Mouse (Mus musculus) CD4-positive, CD25-positive, alpha-beta regulatory T cell, adult 2 months (primary cell): ENCODE results near the gene Adamts20.

Source experiments
- DNase-seq: peaks from one replicate; pipeline ENCODE4 v3.0.0-alpha.2; 2012; ENCODE audit warnings: low read depth, low spot score

Gene Adamts20

DNA sequence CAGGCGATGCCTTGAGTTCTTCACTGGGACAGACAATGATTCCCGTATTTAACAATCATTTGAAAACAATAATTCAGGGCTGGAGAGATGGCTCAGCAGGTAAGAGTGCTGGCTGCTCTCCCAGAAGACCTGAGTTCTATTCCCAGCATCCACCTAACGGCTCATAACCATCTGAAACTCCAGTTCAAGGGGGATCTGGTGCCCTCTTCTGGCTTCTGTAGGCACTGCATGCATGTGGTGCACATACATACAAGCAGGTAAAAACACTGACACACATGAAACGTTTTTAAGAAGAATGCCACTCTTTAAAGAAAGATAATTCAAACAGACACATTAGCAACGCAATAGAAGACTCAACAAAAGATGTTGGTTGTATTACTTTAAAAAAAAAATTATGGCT is 120.9 kb downstream of the Adamts20 start:
- DNase-seq = peak; percentile 9

DNA sequence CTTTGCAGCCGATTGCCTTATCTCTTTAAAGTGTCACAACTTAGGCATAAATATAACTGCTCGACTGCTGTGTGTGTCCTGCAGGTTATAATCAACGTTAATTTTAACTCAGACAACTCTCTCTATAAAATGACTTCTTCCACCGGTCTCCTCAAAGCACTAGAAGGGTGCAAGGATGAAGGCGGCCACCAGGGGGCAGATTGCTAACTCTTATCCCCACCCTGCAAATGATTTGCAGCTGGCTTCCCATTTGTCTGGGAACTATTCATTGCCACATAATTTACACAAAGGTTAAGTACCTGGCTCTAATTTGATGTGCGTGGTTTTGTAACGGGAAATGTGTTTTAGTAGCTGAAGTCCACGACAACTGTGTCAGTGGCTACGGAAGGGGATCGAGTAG is 122.9 kb downstream of the Adamts20 start:
- DNase-seq = peak; percentile 75

DNA sequence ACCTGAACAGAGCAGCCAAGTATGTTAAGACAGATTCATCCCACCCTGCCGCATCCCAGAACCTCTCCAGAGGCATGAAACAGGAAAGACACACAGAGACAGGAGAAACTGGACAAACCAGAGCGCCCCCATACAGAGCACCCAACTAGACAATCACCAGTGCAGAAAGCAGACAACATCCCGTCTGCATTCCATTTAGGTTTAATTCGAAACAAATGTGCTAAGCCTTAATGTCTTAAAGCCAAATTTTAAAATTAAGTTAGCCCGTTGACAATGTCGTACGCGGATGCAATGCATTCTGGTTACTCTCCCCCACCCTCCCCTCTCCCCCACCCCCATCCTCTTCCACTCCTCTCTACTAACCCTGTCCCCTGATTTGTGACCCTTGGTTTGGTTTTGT is 126.2 kb downstream of the Adamts20 start:
- DNase-seq = no peak

DNA sequence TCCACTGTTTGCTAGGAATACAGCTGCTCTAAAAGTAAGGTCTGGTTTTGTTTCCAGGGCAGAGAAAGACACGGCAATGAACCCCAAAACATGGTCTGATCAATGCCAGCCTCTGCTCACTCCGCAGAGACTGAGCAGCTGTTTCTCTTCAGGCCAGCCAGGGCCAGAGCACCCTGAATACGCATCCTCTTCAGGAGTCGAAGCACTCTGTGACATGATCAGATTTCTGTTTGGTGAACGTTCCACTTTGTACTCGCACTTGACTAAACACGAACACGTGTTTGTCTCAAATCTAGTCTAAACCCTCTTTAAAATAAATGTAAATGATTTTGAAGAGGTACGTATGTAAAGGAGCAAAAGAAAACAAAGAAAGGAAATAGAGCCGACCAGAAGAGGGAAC is 130.6 kb downstream of the Adamts20 start:
- DNase-seq = no peak

DNA sequence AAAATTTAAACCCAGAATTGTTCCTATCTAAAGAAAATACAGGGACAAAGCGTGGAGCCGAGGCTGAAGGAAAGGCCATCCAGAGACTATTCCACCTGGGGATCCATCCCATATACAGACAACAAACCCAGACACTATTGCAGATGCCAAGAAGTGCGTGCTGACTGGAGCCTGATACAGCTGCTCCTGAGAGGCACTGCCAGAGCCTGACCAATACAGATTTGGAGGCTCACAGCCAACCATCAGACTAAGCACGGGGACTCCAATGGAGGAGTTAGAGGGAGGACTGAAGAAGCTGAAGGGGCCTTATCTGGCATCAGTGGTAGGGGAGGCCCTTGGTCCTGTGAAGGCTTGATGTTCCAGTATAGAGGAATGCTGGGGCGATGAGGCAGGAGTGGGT is 138.6 kb downstream of the Adamts20 start:
- DNase-seq = no peak

DNA sequence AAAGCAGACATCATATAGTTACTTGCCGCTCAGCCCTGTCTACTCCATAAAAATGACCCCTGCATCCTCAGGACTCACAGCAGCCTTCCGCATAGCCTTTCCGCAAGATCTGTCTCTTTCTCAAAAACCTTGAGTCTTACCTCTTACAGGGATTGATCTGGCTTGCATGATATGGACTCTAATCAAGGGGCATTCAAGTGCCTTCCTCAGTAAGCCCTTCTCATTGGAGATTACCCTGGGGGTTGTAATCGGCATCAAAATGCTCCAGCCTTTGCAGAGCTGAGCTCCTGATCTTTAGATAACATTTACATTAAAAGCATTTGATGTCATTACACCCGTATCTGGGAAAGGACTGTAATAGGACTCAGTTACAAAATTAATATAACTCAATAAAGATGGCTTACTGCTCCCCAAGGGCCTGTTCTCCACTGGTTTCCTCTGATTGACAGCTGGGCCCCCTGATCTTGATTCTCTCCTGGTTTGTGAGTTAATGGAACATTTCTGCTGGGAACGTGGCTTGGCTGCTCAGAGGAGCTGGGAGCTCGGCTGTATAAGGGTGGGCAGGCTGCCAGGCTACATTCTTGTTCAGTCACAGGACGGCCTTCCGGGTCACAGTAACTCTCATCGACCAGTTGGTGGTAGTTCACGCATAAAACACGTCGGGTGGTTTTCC is 139.6 kb downstream of the Adamts20 start:
- DNase-seq = no peak

DNA sequence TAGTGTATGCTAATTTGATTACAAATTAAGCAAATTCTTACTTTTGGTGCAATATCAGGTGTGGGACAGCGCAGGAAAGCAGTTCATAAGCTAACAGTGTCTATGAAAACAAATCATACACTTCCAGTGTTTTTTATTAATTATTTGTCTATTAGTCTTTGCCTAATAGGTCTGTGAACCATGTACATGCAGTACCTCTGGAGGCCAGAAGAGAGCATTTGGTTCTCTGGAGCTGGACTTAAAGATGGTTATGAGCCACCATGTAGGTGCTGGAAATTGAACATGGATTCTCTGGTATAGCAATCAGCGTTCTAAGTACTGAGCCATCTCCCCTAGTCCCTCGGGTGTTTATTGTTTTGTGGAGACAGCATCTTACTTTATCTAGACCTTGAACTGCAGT is 149.0 kb downstream of the Adamts20 start:
- peak; percentile 6 for DNase-seq

GRCm38 (mm10) chr15:94309689-94310088 is 155.5 kb downstream of the Adamts20 start:
- DNase-seq = no peak

DNA sequence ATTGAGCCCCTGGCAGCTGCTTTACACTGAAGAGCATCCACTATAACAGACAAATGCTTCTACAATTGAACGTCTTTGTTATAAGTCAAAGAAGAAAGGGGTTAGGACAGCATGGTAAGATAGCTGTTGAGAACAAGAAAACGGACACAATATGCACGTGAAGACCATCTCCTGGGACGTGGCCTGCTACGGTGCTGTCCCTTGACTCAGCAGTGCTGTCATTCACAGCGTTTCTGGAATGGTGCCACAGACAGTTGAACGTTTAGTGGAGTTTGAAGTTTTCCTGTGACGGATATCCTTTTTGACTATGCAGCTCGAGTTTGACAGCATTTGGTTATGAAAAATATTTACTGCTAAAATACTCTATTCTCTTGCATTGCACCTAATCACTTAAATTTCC is 157.3 kb downstream of the Adamts20 start:
- no peak for DNase-seq

- DNase-seq = no peak
Measured at GRCm38 (mm10) chr15:94303151-94303550, 162.1 kb downstream of the Adamts20 start.

DNA sequence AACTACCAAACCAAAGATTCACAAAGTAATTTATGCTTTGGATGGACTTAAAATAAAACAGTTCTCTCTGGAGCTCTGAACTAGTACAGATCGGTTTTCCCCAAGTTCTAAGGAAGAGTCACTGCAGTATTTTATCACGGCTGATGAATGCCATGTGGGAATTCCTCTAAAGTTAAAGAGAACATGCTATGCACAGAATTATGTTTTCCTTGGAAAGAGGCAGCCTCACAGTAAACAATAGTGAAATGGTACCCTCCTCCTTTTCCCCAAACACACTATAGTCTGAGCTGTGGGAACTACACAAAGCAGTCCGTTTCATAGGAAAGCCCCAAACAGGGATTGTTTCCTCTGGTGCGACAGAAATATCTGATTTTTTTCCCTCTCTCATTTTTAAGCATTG is 171.1 kb downstream of the Adamts20 start:
- DNase-seq = no peak

- DNase-seq = no peak
Measured at GRCm38 (mm10) chr15:94288015-94288414, 177.2 kb downstream of the Adamts20 start.

GRCm38 (mm10) chr15:94287495-94287894 is 177.7 kb downstream of the Adamts20 start:
- DNase-seq = no peak

- DNase-seq = peak; percentile 59
Measured at GRCm38 (mm10) chr15:94276418-94276817, 188.8 kb downstream of the Adamts20 start.

GRCm38 (mm10) chr15:94265630-94266029 is 199.6 kb downstream of the Adamts20 start:
- DNase-seq = peak; percentile 86

DNA sequence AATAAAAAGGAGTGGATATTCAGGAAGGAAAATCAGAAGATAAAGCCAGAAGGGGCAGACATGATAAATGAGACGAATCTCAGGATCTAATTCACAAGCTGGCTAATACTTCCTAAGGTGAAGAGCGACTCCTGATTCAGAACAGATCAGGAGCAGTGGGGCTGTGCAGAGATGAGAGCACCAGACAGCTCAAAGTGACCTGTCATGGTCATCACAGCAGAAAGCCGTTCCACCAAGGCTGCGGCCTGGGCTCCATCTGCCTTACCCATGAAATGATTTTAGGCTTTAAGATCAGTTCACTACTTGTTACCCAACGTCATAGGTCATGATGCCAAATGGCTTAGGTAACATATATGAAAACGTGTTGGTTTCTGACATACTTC is 200.7 kb downstream of the Adamts20 start:
- DNase-seq = no peak

- DNase-seq = no peak
Measured at GRCm38 (mm10) chr15:94263866-94264496, 201.2 kb downstream of the Adamts20 start.

- no peak for DNase-seq
Measured at GRCm38 (mm10) chr15:94263241-94263640, 202.0 kb downstream of the Adamts20 start.

- DNase-seq = no peak
Measured at GRCm38 (mm10) chr15:94259497-94259896, 205.7 kb downstream of the Adamts20 start.

DNA sequence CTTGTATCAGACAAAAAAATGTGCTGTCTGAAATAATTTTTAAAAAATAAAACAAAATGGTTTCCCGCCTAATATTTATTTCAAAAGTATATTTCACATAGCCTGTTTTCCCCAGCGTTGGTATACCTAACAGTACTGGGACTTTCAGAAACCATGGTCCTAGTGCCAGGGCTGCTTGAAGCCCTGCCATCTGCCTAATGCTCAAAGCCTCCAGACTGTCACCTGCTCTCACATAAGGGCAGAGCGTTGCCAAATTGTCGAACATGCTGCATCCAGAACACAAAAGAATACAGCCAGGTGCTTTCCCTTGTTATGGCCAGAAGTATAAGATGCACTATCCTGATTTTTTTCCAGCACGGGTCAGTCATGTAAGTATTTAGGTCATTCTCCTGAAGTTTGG is 209.7 kb downstream of the Adamts20 start:
- DNase-seq = no peak

DNA sequence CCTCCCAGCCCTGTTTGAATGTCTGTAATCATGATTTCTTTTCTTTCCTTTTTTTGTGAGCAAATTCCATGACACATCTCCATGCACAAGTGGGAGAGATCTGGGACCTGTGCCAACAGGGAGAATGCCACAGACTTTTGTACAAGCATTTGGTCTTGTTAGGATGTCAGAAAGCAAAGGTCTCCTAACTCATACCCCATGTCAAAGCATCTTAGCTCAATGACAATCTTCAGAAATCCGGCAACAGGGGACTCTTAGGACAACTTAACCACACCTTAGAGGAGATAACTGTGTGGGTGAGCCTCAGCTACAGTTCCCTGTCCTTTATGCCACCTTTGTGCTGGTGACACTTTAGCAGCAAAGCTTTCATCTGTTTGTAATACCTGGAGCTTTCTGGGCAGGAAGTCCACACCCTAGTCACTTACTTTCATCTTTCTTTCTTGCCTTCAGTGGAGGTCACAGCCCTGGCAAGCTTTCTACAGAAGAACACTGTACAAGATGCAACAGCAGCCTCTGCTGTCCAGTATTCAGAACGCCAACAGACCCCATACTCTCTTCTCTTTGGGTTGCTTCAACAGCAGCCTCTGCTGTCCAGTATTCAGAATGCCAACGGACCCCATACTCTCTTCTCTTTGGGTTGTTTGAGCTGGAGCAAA is 210.2 kb downstream of the Adamts20 start:
- peak; percentile 73 for DNase-seq

GRCm38 (mm10) chr15:94254091-94254860 is 210.9 kb downstream of the Adamts20 start:
- peak; percentile 33 for DNase-seq
